Mouse (Mus musculus): ENCODE results near the gene Dleu7. TPM values are rescaled to one million over a fixed set of nuclear protein-coding genes. Genes with fewer than 3 reads are reported as not detected.

The Dleu7 gene
- total and polyA plus RNA-seq, 2 experiments from 2014 or later = 16.2 to 31.2 TPM

DNA sequence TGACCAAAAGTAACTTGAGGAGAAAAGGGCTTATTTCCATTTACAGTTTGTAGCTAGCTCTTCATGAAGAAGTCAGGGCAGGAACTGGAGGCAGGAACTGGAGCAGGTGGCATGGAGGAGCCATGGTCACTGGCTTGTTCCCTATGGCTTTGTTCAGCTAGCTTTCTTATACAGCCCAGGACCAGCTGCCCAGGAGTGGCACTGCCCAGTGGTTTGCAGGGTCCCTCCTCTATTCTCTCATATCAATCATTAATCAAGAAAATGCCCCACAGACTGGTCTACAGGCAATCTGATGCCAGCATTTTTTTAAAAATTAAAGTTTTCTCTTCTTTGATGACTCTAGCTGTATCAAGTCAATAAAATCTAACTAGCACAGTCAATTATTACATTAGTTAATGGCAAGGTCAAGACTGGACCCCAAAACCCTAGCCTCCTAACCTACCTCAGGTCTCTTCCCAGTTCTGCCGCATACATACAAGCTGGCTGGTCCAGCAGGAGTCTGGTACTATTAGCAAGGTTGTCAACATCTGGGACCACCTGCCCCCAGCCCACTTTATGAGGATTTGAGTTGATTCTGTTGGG lies 1.4 kb downstream of the Dleu7 start:
- H3K9me3 ChIP-seq (ENCODE audit: low read length) = no peaks in the 10 kb centered on the region
- H3K36me3 ChIP-seq (ENCODE audit: insufficient read depth, low read length) = no peaks in the 10 kb centered on the region
- H3K27ac ChIP-seq = no peak overlapping the region
- ATAC-seq (no peak), DNase-seq (ENCODE audit: low spot score) (no peak)
- no peak overlapping the region for H3K9ac ChIP-seq (replicated peaks; ENCODE audit: low read length)
- WGBS = 95% methylated on average over 1 of the region's 1 CpGs
- TF ChIP-seq CTCF (IDR thresholded peaks at IDR 0.05; ENCODE audit: low read depth) = no peak
- peak overlapping the region; percentile 98 for H3K4me2 ChIP-seq (ENCODE audit: low read depth, low read length)
- no peaks in the 10 kb centered on the region for H3K27me3 ChIP-seq (ENCODE audit: insufficient read depth, low read length)
- peaks cover 9% of the 10 kb centered on the region; the same call in 1 of the 2 replicates for H3K4me1 ChIP-seq (ENCODE audit: insufficient read depth, low read length)
- no peak overlapping the region for H3K4me3 ChIP-seq (ENCODE audit: low read length)

DNA sequence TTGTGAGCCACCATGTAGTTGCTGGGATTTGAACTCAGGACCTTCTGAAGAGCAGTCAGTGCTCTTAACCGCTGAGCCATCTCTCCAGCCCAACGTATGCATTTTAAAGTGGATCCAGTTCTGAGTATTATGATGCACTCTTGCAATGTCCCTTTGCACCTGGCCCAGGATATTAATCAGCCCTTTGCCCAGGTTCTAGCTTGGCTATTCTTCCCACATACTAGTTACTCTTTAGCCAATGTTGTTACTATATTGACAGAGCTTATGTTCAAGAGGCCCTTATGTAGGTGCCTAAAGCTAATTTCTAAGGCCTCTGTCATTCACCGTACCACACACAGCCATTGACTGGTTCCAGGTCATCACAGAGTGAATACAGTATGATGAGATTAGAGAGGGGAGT lies 4.1 kb downstream of the Dleu7 start:
- Histone ChIP-seq H3K9me3 (ENCODE audit: low read length) (no peaks in the 10 kb centered on the region), H3K27me3 (ENCODE audit: insufficient read depth, low read length) (no peaks in the 10 kb centered on the region), H3K27ac (no peak overlapping the region), H3K9ac (replicated peaks; ENCODE audit: low read length) (no peak overlapping the region), H3K4me2 (ENCODE audit: low read depth, low read length) (no peak overlapping the region), H3K36me3 (ENCODE audit: insufficient read depth, low read length) (no peaks in the 10 kb centered on the region), H3K4me3 (ENCODE audit: low read length) (no peak overlapping the region), H3K4me1 (ENCODE audit: insufficient read depth, low read length) (peaks cover 9% of the 10 kb centered on the region; the same call in 1 of the 2 replicates)
- DNase-seq (ENCODE audit: low spot score) (no peak), ATAC-seq (no peak)
- WGBS = 95% methylated on average over 3 of the region's 3 CpGs
- no peak for TF ChIP-seq CTCF (IDR thresholded peaks at IDR 0.05; ENCODE audit: low read depth)

DNA sequence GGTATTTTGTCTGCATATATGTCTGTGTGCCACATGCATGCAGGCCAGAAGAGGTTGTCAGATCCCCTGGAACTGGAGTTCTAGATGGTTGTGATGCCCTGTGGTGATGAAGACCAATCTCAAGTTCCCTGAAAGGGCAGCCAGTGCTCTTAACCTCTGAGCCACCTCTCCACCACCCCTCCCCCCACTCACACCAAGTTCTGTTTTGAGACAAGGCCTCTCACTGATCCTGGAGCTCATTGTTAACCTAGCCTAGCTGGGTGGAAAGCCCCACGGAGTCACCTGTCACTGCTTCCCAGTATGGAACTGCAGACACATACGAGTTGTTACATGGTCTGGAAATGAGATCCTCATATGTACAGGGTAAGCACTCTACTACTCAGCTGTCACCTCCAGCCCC lies 9.9 kb downstream of the Dleu7 start:
- no peak for TF ChIP-seq CTCF (IDR thresholded peaks at IDR 0.05; ENCODE audit: low read depth)
- no peak overlapping the region for H3K4me2 ChIP-seq (ENCODE audit: low read depth, low read length)
- no peak overlapping the region for H3K9ac ChIP-seq (replicated peaks; ENCODE audit: low read length)
- ATAC-seq (no peak), DNase-seq (ENCODE audit: low spot score) (no peak)
- H3K4me1 ChIP-seq (ENCODE audit: insufficient read depth, low read length) = no peaks in the 10 kb centered on the region
- no peak overlapping the region for H3K4me3 ChIP-seq (ENCODE audit: low read length)
- no peaks in the 10 kb centered on the region for H3K36me3 ChIP-seq (ENCODE audit: insufficient read depth, low read length)
- H3K27me3 ChIP-seq (ENCODE audit: insufficient read depth, low read length) = no peaks in the 10 kb centered on the region
- H3K9me3 ChIP-seq (ENCODE audit: low read length) = no peaks in the 10 kb centered on the region
- 75% methylated on average over 2 of the region's 2 CpGs for WGBS
- no peak overlapping the region for H3K27ac ChIP-seq

DNA sequence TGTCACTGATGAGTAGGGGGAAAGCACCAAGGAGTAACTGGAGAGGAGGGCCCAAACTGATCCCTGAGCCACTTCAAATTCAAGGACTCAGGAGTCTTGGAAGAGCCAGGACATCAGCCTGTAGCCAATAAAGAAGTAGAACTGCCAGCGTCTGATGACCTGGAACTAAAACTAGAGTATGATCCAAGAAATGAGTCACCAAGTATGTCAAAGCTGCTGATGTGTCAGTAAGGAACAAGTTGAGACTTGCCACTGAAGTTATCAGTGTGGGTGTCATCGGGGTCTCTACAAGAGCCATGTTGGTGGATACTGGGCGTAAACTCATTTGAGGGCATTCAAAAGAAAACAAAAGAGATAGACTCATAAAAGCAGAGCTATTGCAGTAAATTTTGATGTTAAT lies 19.2 kb downstream of the Dleu7 start:
- no peak for DNase-seq (ENCODE audit: low spot score)
- H3K4me1 ChIP-seq (ENCODE audit: insufficient read depth, low read length) = no peaks in the 10 kb centered on the region
- H3K9me3 ChIP-seq (ENCODE audit: low read length) = no peaks in the 10 kb centered on the region
- no peak overlapping the region for H3K4me2 ChIP-seq (ENCODE audit: low read depth, low read length)
- no peak for ATAC-seq
- no peak overlapping the region for H3K4me3 ChIP-seq (ENCODE audit: low read length)
- H3K9ac ChIP-seq (replicated peaks; ENCODE audit: low read length) = no peak overlapping the region
- H3K27ac ChIP-seq = no peak overlapping the region
- no peaks in the 10 kb centered on the region for H3K27me3 ChIP-seq (ENCODE audit: insufficient read depth, low read length)
- H3K36me3 ChIP-seq (ENCODE audit: insufficient read depth, low read length) = no peaks in the 10 kb centered on the region
- TF ChIP-seq CTCF (IDR thresholded peaks at IDR 0.05; ENCODE audit: low read depth) = no peak
- 96% methylated on average over 3 of the region's 3 CpGs for WGBS

DNA sequence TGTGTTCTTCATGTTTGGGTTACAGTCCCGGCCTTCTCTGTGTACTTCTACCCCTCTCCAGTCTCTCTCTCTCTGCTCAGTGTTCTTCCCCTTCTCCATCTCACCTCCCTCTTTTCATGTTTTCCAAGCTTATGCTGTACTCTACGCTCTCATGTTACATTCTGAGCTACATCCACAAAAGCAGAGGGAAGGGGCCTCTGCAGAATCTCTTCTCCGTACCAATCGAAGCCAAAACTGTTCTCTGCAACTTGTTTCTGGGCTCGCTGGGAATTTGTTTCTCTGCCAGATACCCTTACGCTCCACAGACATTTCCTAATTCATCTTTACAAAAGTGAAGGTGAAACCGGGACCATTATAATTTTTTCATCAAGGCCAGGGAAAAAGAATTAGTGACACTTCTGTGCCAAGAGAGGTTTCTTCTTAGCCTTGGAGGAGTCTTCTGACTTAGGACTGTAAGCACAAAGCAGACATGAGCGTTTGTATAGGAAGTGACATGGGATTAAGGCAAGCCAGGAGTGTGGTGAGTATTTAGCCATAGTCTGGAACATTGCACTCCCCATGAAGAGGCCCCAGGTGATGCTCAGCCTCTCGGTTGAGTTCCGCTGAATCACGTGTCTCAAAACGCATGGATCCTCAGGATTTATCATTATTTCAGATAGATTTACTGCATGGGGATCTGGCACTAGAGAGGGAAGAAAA lies 22.0 kb downstream of the Dleu7 start:
- 84% methylated on average over 12 of the region's 12 CpGs for WGBS
- H3K9ac ChIP-seq (replicated peaks; ENCODE audit: low read length) = no peak overlapping the region
- DNase-seq (ENCODE audit: low spot score) = no peak
- H3K4me2 ChIP-seq (ENCODE audit: low read depth, low read length) = no peak overlapping the region
- H3K27ac ChIP-seq = no peak overlapping the region
- no peaks in the 10 kb centered on the region for H3K27me3 ChIP-seq (ENCODE audit: insufficient read depth, low read length)
- no peaks in the 10 kb centered on the region for H3K9me3 ChIP-seq (ENCODE audit: low read length)
- no peaks in the 10 kb centered on the region for H3K36me3 ChIP-seq (ENCODE audit: insufficient read depth, low read length)
- H3K4me3 ChIP-seq (ENCODE audit: low read length) = no peak overlapping the region
- TF ChIP-seq CTCF (IDR thresholded peaks at IDR 0.05; ENCODE audit: low read depth) = no peak
- H3K4me1 ChIP-seq (ENCODE audit: insufficient read depth, low read length) = no peaks in the 10 kb centered on the region
- no peak for ATAC-seq

DNA sequence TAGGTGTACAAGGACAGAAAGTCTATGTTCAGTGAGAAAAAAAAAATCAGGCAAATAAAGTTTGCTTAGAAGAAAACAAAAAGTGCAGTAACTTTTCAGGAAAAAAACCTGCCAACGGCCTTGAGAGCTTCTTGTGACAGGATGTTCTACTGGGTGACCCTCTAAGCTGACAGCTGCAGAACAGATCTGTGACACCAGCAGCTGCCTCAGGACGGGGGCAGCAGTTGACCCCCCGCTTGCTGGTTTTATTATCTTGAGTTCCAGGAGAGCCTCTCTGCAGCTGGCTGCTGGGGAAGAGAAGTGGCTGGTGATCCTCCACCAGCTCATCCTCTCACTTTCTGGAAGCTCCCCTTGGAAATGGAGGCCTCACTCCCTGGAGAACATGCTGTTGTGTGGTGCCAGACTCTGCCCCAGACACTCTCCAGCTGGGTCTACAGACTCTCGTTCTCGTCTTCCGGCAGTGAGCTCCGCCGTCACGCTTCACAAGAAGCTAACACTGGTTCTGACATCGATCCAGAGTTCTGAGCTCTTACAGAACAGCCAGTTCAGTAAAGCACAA lies 33.8 kb downstream of the Dleu7 start:
- Histone ChIP-seq H3K27ac (no peak overlapping the region), H3K4me1 (ENCODE audit: insufficient read depth, low read length) (no peaks in the 10 kb centered on the region), H3K9me3 (ENCODE audit: low read length) (no peaks in the 10 kb centered on the region), H3K27me3 (ENCODE audit: insufficient read depth, low read length) (no peaks in the 10 kb centered on the region), H3K4me3 (ENCODE audit: low read length) (no peak overlapping the region), H3K36me3 (ENCODE audit: insufficient read depth, low read length) (no peaks in the 10 kb centered on the region), H3K4me2 (ENCODE audit: low read depth, low read length) (no peak overlapping the region), H3K9ac (replicated peaks; ENCODE audit: low read length) (no peak overlapping the region)
- 56% methylated on average over 10 of the region's 10 CpGs for WGBS
- ATAC-seq (no peak), DNase-seq (ENCODE audit: low spot score) (no peak)
- TF ChIP-seq CTCF (IDR thresholded peaks at IDR 0.05; ENCODE audit: low read depth) = no peak

DNA sequence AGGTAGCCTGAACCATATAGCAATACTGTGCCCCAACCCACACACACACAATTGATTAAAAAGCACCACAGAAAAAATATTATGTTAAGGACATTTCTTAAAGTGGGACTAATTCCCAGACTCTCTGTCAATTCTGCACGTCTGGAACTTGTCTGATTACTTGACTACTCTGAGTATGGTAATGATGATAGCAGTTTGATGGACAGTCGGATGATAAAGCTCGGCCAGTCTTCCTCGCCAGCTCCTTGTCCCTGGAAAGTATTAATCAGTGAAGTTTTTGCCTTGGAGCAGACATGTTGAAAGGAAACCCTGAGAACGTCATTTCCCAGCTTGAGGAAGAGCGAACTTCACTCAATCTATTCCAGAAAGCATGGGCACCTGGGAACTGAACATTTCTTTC lies 34.7 kb downstream of the Dleu7 start:
- no peak overlapping the region for H3K27ac ChIP-seq
- DNase-seq (ENCODE audit: low spot score) (no peak), ATAC-seq (no peak)
- no peak for TF ChIP-seq CTCF (IDR thresholded peaks at IDR 0.05; ENCODE audit: low read depth)
- no peaks in the 10 kb centered on the region for H3K4me1 ChIP-seq (ENCODE audit: insufficient read depth, low read length)
- H3K4me3 ChIP-seq (ENCODE audit: low read length) = no peak overlapping the region
- no peaks in the 10 kb centered on the region for H3K36me3 ChIP-seq (ENCODE audit: insufficient read depth, low read length)
- WGBS = 79% methylated on average over 6 of the region's 6 CpGs
- H3K9me3 ChIP-seq (ENCODE audit: low read length) = no peaks in the 10 kb centered on the region
- H3K9ac ChIP-seq (replicated peaks; ENCODE audit: low read length) = no peak overlapping the region
- no peak overlapping the region for H3K4me2 ChIP-seq (ENCODE audit: low read depth, low read length)
- H3K27me3 ChIP-seq (ENCODE audit: insufficient read depth, low read length) = no peaks in the 10 kb centered on the region
